Mouse (Mus musculus) CH12.LX (cell line): ENCODE measurements around the gene Pkn3. TPM values are rescaled to one million over a fixed set of nuclear protein-coding genes. Genes with fewer than 3 reads are reported as not detected.
"Not testable (repeated sequence)": the region's sequence is repeated elsewhere in the genome, so short reads cannot be mapped to it uniquely, and the experiment has no call there.

ENCODE experiments used
- DNase-seq: peaks from one replicate; pipeline ENCODE4 v3.0.0-alpha.2; 2013; ENCODE audit errors: extremely low read depth
- H3K27ac ChIP-seq: 2 replicates; pipeline ENCODE4 v1.5.1; 2012; ENCODE audit warnings: low read depth, mild to moderate bottlenecking, control low read depth, moderate library complexity; ENCODE audit not compliant: insufficient read depth
- H3K27me3 ChIP-seq: replicated peaks from 2 replicates; pipeline ENCODE3; 2012; ENCODE audit warnings: inconsistent platforms
- H3K36me3 ChIP-seq, 2 experiments: replicated peaks in 1 of 2; 2 replicates each; pipeline versions ENCODE3 to v1.6.1; 2012; ENCODE audit warnings: inconsistent platforms in 1 of 2, low read length in 1 of 2, mild to moderate bottlenecking in 1 of 2, mixed read lengths in 1 of 2, moderate library complexity in 1 of 2; ENCODE audit not compliant: control insufficient read depth in 1 of 2, insufficient read depth in 1 of 2
- H3K4me1 ChIP-seq, 2 experiments: 2 replicates each; pipeline ENCODE4 v1.6.1; 2012; ENCODE audit warnings: inconsistent platforms in 1 of 2, moderate library complexity in 1 of 2; ENCODE audit not compliant: insufficient read depth in 2 of 2, control insufficient read depth in 1 of 2
- H3K4me2 ChIP-seq: 2 replicates; pipeline ENCODE4 v1.6.1; 2012; ENCODE audit warnings: low read depth, mild to moderate bottlenecking, control low read depth; ENCODE audit not compliant: poor library complexity, insufficient read depth, severe bottlenecking
- H3K4me3 ChIP-seq, 3 experiments: fragments of 150-350 bp in 1 of 3; sonication (generic) in 1 of 3; replicated peaks in 1 of 3; 2 replicates each; pipeline versions ENCODE3 to v1.5.1; 2011 to 2012; ENCODE audit warnings: low read depth in 2 of 3, low read length in 2 of 3, mild to moderate bottlenecking in 2 of 3, moderate library complexity in 2 of 3, control low read depth in 1 of 3, improper control_type of control experiment in 1 of 3, inconsistent platforms in 1 of 3, mixed read lengths in 1 of 3; ENCODE audit not compliant: poor library complexity in 1 of 3
- H3K79me2 ChIP-seq: replicated peaks from 2 replicates; pipeline ENCODE4 v1.6.1; 2012; ENCODE audit warnings: mild to moderate bottlenecking, moderate library complexity; ENCODE audit not compliant: control insufficient read depth, poor library complexity, insufficient read depth, severe bottlenecking; ENCODE audit errors: extremely low read depth
- H3K9ac ChIP-seq: 2 replicates; pipeline ENCODE4 v1.6.1; 2012; ENCODE audit warnings: low read depth, mild to moderate bottlenecking, control low read depth, moderate library complexity; ENCODE audit not compliant: insufficient read depth
- H3K9me3 ChIP-seq: replicated peaks from 2 replicates; pipeline ENCODE3; 2012; ENCODE audit warnings: low read length, inconsistent platforms, mixed read lengths
- CHD1 ChIP-seq: IDR thresholded peaks from 2 replicates; pipeline ENCODE4 v1.6.1; 2012; ENCODE audit warnings: low read depth, low read length, improper control_type of control experiment, inconsistent platforms
- CTCF ChIP-seq, 2 experiments: IDR thresholded peaks in 1 of 2; conservative IDR thresholded peaks in 1 of 2; 2 replicates each; pipeline ENCODE4 v1.5.1; 2011 to 2012; ENCODE audit warnings: low read depth in 2 of 2, low read length in 2 of 2, improper control_type of control experiment in 1 of 2, inconsistent platforms in 1 of 2, mild to moderate bottlenecking in 1 of 2, moderate library complexity in 1 of 2
- E2F4 ChIP-seq: IDR thresholded peaks from 2 replicates; pipeline ENCODE4 v1.6.1; 2011; ENCODE audit warnings: low read depth, low read length, improper control_type of control experiment; ENCODE audit not compliant: insufficient replicate concordance
- ELF1 ChIP-seq: IDR thresholded peaks from 2 replicates; pipeline ENCODE4 v1.6.1; 2014; ENCODE audit warnings: low read depth, mild to moderate bottlenecking, inconsistent platforms, low read length, improper control_type of control experiment
- EP300 ChIP-seq: IDR thresholded peaks from 2 replicates; pipeline ENCODE4 v1.6.1; 2011; ENCODE audit warnings: low read length, improper control_type of control experiment
- GABPA ChIP-seq: IDR thresholded peaks from 2 replicates; pipeline ENCODE4 v1.6.1; 2012; ENCODE audit warnings: low read depth, low read length, improper control_type of control experiment, inconsistent platforms; ENCODE audit not compliant: insufficient replicate concordance
- HCFC1 ChIP-seq: IDR thresholded peaks from 2 replicates; pipeline ENCODE4 v1.6.1; 2012; ENCODE audit warnings: low read depth, mild to moderate bottlenecking, inconsistent platforms, low read length, improper control_type of control experiment
- KAT2A ChIP-seq: IDR thresholded peaks from 2 replicates; pipeline ENCODE4 v1.6.1; 2012; ENCODE audit warnings: low read length, improper control_type of control experiment, inconsistent platforms; ENCODE audit not compliant: insufficient replicate concordance
- MAX ChIP-seq: IDR thresholded peaks from 2 replicates; pipeline ENCODE4 v1.6.1; 2011; ENCODE audit warnings: low read length, improper control_type of control experiment
- MAZ ChIP-seq: IDR thresholded peaks from 2 replicates; pipeline ENCODE4 v1.6.1; 2012; ENCODE audit warnings: low read depth, mild to moderate bottlenecking, inconsistent platforms, low read length, improper control_type of control experiment, moderate library complexity
- MEF2A ChIP-seq: IDR thresholded peaks from 2 replicates; pipeline ENCODE4 v1.6.1; 2014; ENCODE audit warnings: low read depth, mild to moderate bottlenecking, inconsistent platforms, low read length, improper control_type of control experiment, borderline replicate concordance
- MXI1 ChIP-seq: IDR thresholded peaks from 2 replicates; pipeline ENCODE4 v1.6.1; 2011; ENCODE audit warnings: mild to moderate bottlenecking, low read depth, low read length, improper control_type of control experiment
- NRF1 ChIP-seq: IDR thresholded peaks from 2 replicates; pipeline ENCODE4 v1.6.1; 2014; ENCODE audit warnings: low read depth, mild to moderate bottlenecking, inconsistent platforms, low read length, improper control_type of control experiment, moderate library complexity
- POLR2A ChIP-seq: IDR thresholded peaks from 2 replicates; pipeline ENCODE4 v1.6.1; 2011; ENCODE audit warnings: low read depth, mild to moderate bottlenecking, improper control_type of control experiment, low read length
- RAD21 ChIP-seq: IDR thresholded peaks from 2 replicates; pipeline ENCODE4 v1.6.1; 2011; ENCODE audit warnings: low read depth, mild to moderate bottlenecking, low read length, improper control_type of control experiment, moderate library complexity
- RCOR1 ChIP-seq: conservative IDR thresholded peaks from 2 replicates; pipeline ENCODE4 v1.6.1; 2012; ENCODE audit warnings: low read depth, mild to moderate bottlenecking, inconsistent platforms, low read length, improper control_type of control experiment
- SIN3A ChIP-seq: IDR thresholded peaks from 2 replicates; pipeline ENCODE4 v1.6.1; 2012; ENCODE audit warnings: low read length, improper control_type of control experiment, inconsistent platforms
- TBP ChIP-seq: conservative IDR thresholded peaks from 2 replicates; pipeline ENCODE4 v1.6.1; 2011; ENCODE audit warnings: low read depth, low read length, improper control_type of control experiment
- UBTF ChIP-seq: IDR thresholded peaks from 2 replicates; pipeline ENCODE4 v1.6.1; 2012; ENCODE audit warnings: low read depth, mild to moderate bottlenecking, inconsistent platforms, low read length, improper control_type of control experiment, moderate library complexity
- USF2 ChIP-seq: conservative IDR thresholded peaks from 2 replicates; pipeline ENCODE4 v1.6.1; 2011; ENCODE audit warnings: low read depth, low read length, improper control_type of control experiment
- ZNF384 ChIP-seq: IDR thresholded peaks from 2 replicates; pipeline ENCODE4 v1.6.1; 2012; ENCODE audit warnings: low read depth, low read length, improper control_type of control experiment, inconsistent platforms
- dilution Hi-C: fragments of 300-500 bp; cut with MboI; formaldehyde crosslinking; loops from 2 replicates; pipeline ENCODE4 v1.14.3; 2020; ENCODE audit warnings: low sequenced_read_pairs; ENCODE audit not compliant: extremely low pct_unique_long_range_greater_than_20kb, extremely low pct_ligation_motif_present
- in situ Hi-C: fragments of 300-500 bp; cut with MboI; formaldehyde crosslinking; loops from 3 replicates; pipeline ENCODE4 v1.14.3; 2019; ENCODE audit warnings: low sequenced_read_pairs, low pct_ligation_motif_present, low pct_unique_long_range_greater_than_20kb, mixed read lengths
- polyA plus RNA-seq: library from polyadenylated mRNA; unstranded; fragments of >175 nt; gene quantifications from 2 replicates; pipeline ENCODE4 v1.2.1, GENCODE M21; 2012; ENCODE audit warnings: low read depth; ENCODE audit not compliant: insufficient read length
- total RNA-seq, 2 experiments: library from RNA; depleted of rRNA; stranded (reverse); fragments of 300-350 nt in 1 of 2; fragments of >200 nt in 1 of 2; gene quantifications; 2 replicates each; pipeline ENCODE4 v1.2.3; 2012 to 2014

Gene Pkn3
- total and polyA plus RNA-seq, 3 experiments = 4.7 to 8.3 (median 6.7) TPM

DNA sequence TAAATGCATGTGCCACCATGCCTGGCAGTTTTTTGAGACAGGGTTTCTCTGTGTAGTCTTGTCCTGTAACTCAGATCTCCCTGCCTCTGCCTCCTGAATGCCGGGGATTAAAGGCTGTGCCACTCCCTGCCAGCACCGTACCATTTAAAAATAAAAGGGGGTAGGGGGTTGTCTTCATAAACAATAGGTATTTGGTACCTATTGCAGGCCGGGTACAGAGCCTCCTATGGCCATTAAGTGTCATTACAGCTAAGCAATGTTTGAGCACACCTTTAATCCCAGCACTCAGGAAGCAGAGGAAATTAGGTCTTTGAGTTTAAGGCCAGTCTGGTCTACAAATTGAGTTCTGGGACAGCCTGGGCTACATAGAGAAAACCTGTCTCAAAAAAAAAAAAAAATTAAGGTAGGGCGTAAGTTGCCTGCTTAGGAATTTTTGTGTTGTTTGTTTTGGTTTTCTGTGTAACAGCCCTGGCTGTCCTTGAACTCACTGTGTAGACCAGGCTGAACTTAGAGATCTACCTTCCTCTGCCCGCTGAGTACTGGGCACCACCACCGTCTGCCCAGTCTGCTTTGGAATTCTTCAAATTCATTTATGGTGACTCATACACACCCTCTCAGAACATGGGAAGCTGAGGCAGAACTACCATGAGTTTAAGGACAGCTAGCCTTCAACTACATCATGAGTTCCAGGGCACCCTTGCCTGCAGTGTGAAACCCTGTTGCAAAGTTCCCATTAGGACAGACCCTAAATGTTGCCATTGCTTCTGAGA, 25.3 kb upstream of the Pkn3 start:
- Histone ChIP-seq H3K27ac (no peak overlapping the region), H3K36me3 (peaks cover 0 to 3% of the 10 kb centered on the region in 2 experiments), H3K79me2 (no peaks in the 10 kb centered on the region), H3K9ac (no peak overlapping the region), H3K4me3 (no peak overlapping the region), H3K9me3 (no peaks in the 10 kb centered on the region), H3K4me2 (no peak overlapping the region), H3K4me1 (peaks cover 7 to 23% of the 10 kb centered on the region in 2 experiments), H3K27me3 (no peaks in the 10 kb centered on the region)
- in situ Hi-C loops = no loop called here
- no peak for TF ChIP-seq MXI1
- TF ChIP-seq CTCF (conservative IDR thresholded peaks at IDR 0.05 in 1 of 2, IDR thresholded peaks at IDR 0.05 in 1 of 2; ENCODE audit: low read depth in 2 of 2, low read length in 2 of 2) = peak; percentile 64 to 83
- no peak; the same call in none of the 2 replicates for TF ChIP-seq RAD21
- DNase-seq = no peak
- dilution Hi-C loops = no loop called here

GRCm38 (mm10) chr2:30055310-30055709, 22.2 kb upstream of the Pkn3 start:
- H3K9me3 ChIP-seq, H3K4me2 ChIP-seq, H3K9ac ChIP-seq, DNase-seq, in situ Hi-C loops, H3K36me3 ChIP-seq, H3K27me3 ChIP-seq, H3K27ac ChIP-seq, H3K4me1 ChIP-seq, H3K4me3 ChIP-seq, dilution Hi-C loops, H3K79me2 ChIP-seq: not testable (repeated sequence)
- peak in 1 of 2 experiments; percentile 38; a peak in 2 of 4 replicates for TF ChIP-seq CTCF (conservative IDR thresholded peaks at IDR 0.05 in 1 of 2, IDR thresholded peaks at IDR 0.05 in 1 of 2; ENCODE audit: low read depth in 2 of 2, low read length in 2 of 2)

- TF ChIP-seq KAT2A (no peak), GABPA (no peak), RCOR1 (no peak), MAZ (no peak), E2F4 (no peak), CHD1 (no peak), POLR2A (no peak), ELF1 (no peak), ZNF384 (no peak), SIN3A (no peak), MAX (no peak), TBP (no peak), NRF1 (no peak), MEF2A (no peak), EP300 (no peak), USF2 (no peak), HCFC1 (no peak), UBTF (no peak)
- in situ Hi-C loops = no loop called here
- Histone ChIP-seq H3K79me2 (no peaks in the 10 kb centered on the region), H3K4me2 (no peak overlapping the region), H3K4me1 (peaks cover 0 to 15% of the 10 kb centered on the region in 2 experiments; a peak in 2 of 4 replicates), H3K4me3 (no peak overlapping the region), H3K9ac (no peak overlapping the region), H3K9me3 (peaks cover 2% of the 10 kb centered on the region), H3K27me3 (no peaks in the 10 kb centered on the region), H3K27ac (no peak overlapping the region), H3K36me3 (no peaks in the 10 kb centered on the region)
- dilution Hi-C loops = no loop called here
- DNase-seq = no peak
Measured at GRCm38 (mm10) chr2:30056736-30057135, 20.7 kb upstream of the Pkn3 start.
